Mouse (Mus musculus) ES-Bruce4 (cell line): Measurements from ENCODE around the gene Tstd2.

Source experiments
- CTCF ChIP-seq: IDR thresholded peaks from one replicate; pipeline ENCODE4 v1.8.1; 2011; ENCODE audit warnings: low read depth, low read length
- EP300 ChIP-seq: IDR thresholded peaks from 2 replicates; pipeline ENCODE4 v1.6.1; 2011; ENCODE audit warnings: low read depth, low read length; ENCODE audit not compliant: insufficient read depth
- POLR2A ChIP-seq: IDR thresholded peaks from one replicate; pipeline ENCODE4 v1.8.1; 2011; ENCODE audit warnings: low read length; ENCODE audit not compliant: insufficient read depth

- no peak for TF ChIP-seq POLR2A
- TF ChIP-seq CTCF: no peak
- TF ChIP-seq EP300: no peak
These were observed 43.3 kb downstream of the Tstd2 start for GRCm38 (mm10) chr4:46094916-46095825.
